Mouse (Mus musculus) forebrain, embryonic 13.5 days (tissue): ENCODE measurements around the gene Scgb1c1. TPM values are rescaled to one million over a fixed set of nuclear protein-coding genes. Genes with fewer than 3 reads are reported as not detected.
A peak's percentile ranks its signal among the peaks of the same experiment; 100 is the strongest.
"Not testable (repeated sequence)": the region's sequence is repeated elsewhere in the genome, so short reads cannot be mapped to it uniquely, and the experiment has no call there.

Experiments used
- ATAC-seq: fragments of 200-750 bp; cut with Nextera tagmentation; 2 replicates; pipeline ENCODE4 v1.8.0; 2017
- H3K27ac ChIP-seq: fragments of 300-500 bp; sonication (generic); 2 replicates; pipeline ENCODE4 v1.5.1; 2015; ENCODE audit warnings: inconsistent platforms, mild to moderate bottlenecking, moderate library complexity
- H3K27me3 ChIP-seq: fragments of 300-500 bp; sonication (generic); 2 replicates; pipeline ENCODE4 v1.6.1; 2015; ENCODE audit warnings: mild to moderate bottlenecking, inconsistent platforms
- H3K36me3 ChIP-seq: fragments of 300-500 bp; sonication (generic); 2 replicates; pipeline ENCODE4 v1.6.1; 2015; ENCODE audit warnings: mild to moderate bottlenecking, inconsistent platforms; ENCODE audit not compliant: poor library complexity, severe bottlenecking
- H3K4me1 ChIP-seq: fragments of 300-500 bp; sonication (generic); 2 replicates; pipeline ENCODE4 v1.6.1; 2015; ENCODE audit warnings: inconsistent platforms
- H3K4me2 ChIP-seq: fragments of 300-500 bp; sonication (generic); 2 replicates; pipeline ENCODE4 v1.6.1; 2015; ENCODE audit warnings: inconsistent platforms, mild to moderate bottlenecking, moderate library complexity
- H3K4me3 ChIP-seq: fragments of 300-500 bp; sonication (generic); 2 replicates; pipeline ENCODE4 v1.5.1; 2015; ENCODE audit warnings: mild to moderate bottlenecking, inconsistent platforms
- H3K9ac ChIP-seq: fragments of 300-500 bp; sonication (generic); 2 replicates; pipeline ENCODE4 v1.6.1; 2015; ENCODE audit warnings: mild to moderate bottlenecking, inconsistent platforms
- H3K9me3 ChIP-seq: fragments of 300-500 bp; sonication (generic); replicated peaks from 2 replicates; pipeline ENCODE4 v1.6.1; 2016; ENCODE audit warnings: inconsistent platforms
- WGBS: fragments of 180-500 bp; shearing (Covaris S2); methylation state at CpG from one replicate; pipeline ENCODE4 v1.1.7; 2015; 5-methylcytosine and 5-hydroxymethylcytosine counted together
- polyA plus RNA-seq: library from polyadenylated mRNA; unstranded; fragments of >200 nt; fragmentation: Nextera tagmentation; extraction: Ambion mirVana; gene quantifications from 2 replicates; pipeline ENCODE4 v1.2.1, GENCODE M21; 2015

Scgb1c1 gene
- polyA plus RNA-seq, 1 experiment from 2014 or later = not detected

DNA sequence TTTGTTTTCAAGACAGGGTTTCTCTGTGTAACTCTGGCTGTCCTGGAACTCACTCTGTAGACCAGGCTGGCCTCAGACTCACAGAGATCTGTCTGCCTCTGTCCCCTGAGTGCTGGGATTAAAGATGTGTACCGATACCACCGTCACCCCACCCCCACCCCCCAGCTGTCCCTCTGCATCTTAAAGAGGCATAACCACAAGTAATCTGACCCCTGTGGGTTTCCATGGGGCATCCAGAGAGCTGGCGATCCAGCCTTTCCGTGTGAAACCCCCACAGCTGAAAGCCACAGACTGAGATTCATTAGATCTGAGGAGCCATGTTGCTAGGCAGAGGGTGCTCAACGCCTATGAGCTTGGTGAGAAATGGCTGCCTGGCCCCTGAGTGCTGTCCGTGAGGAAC lies 14.7 kb downstream of the Scgb1c1 start:
- WGBS = 81% methylated on average over 6 of the region's 6 CpGs
- Histone ChIP-seq H3K4me2 (no peak overlapping the region), H3K27ac (no peak overlapping the region), H3K36me3 (peaks cover 66% of the 10 kb centered on the region), H3K9ac (peak overlapping the region; percentile 13; the same call in 1 of the 2 replicates), H3K27me3 (no peaks in the 10 kb centered on the region), H3K9me3 (no peaks in the 10 kb centered on the region), H3K4me1 (peaks cover 29% of the 10 kb centered on the region), H3K4me3 (no peak overlapping the region)
- no peak for ATAC-seq

GRCm38 (mm10) chr7:140860728-140861127 lies 15.4 kb downstream of the Scgb1c1 start:
- H3K27me3 ChIP-seq = no peaks in the 10 kb centered on the region
- H3K36me3 ChIP-seq = peaks cover 69% of the 10 kb centered on the region
- H3K9me3 ChIP-seq = no peaks in the 10 kb centered on the region
- WGBS = 88% methylated on average over 5 of the region's 5 CpGs
- ATAC-seq = no peak
- H3K27ac ChIP-seq = no peak overlapping the region
- no peak overlapping the region for H3K4me2 ChIP-seq
- peaks cover 21% of the 10 kb centered on the region for H3K4me1 ChIP-seq
- H3K9ac ChIP-seq = no peak overlapping the region
- H3K4me3 ChIP-seq = no peak overlapping the region

GRCm38 (mm10) chr7:140864761-140865160 lies 19.4 kb downstream of the Scgb1c1 start:
- Histone ChIP-seq H3K27me3 (no peaks in the 10 kb centered on the region), H3K4me1 (no peaks in the 10 kb centered on the region), H3K9ac (no peak overlapping the region), H3K4me3 (no peak overlapping the region), H3K36me3 (peaks cover 65% of the 10 kb centered on the region), H3K4me2 (no peak overlapping the region), H3K27ac (no peak overlapping the region; the same call in 1 of the 2 replicates), H3K9me3 (no peaks in the 10 kb centered on the region)
- ATAC-seq = no peak
- 89% methylated on average over 12 of the region's 12 CpGs for WGBS

- no peak overlapping the region for H3K27ac ChIP-seq
- H3K9ac ChIP-seq = no peak overlapping the region
- no peak overlapping the region for H3K4me3 ChIP-seq
- no peak for ATAC-seq
- no peaks in the 10 kb centered on the region for H3K27me3 ChIP-seq
- H3K36me3 ChIP-seq = peaks cover 38% of the 10 kb centered on the region
- H3K4me1 ChIP-seq = no peaks in the 10 kb centered on the region
- H3K9me3 ChIP-seq = no peaks in the 10 kb centered on the region
- no peak overlapping the region for H3K4me2 ChIP-seq
- WGBS = 89% methylated on average over 4 of the region's 4 CpGs
These were observed 28.9 kb downstream of the Scgb1c1 start for GRCm38 (mm10) chr7:140874224-140874623.

GRCm38 (mm10) chr7:140877364-140877763 lies 32.0 kb downstream of the Scgb1c1 start:
- H3K9ac ChIP-seq = no peak overlapping the region
- no peak for ATAC-seq
- peaks cover 33% of the 10 kb centered on the region for H3K36me3 ChIP-seq
- 89% methylated on average over 6 of the region's 6 CpGs for WGBS
- H3K9me3 ChIP-seq = no peaks in the 10 kb centered on the region
- H3K27ac ChIP-seq = no peak overlapping the region
- no peak overlapping the region for H3K4me2 ChIP-seq
- H3K27me3 ChIP-seq = no peaks in the 10 kb centered on the region
- no peak overlapping the region for H3K4me3 ChIP-seq
- peaks cover 7% of the 10 kb centered on the region for H3K4me1 ChIP-seq

DNA sequence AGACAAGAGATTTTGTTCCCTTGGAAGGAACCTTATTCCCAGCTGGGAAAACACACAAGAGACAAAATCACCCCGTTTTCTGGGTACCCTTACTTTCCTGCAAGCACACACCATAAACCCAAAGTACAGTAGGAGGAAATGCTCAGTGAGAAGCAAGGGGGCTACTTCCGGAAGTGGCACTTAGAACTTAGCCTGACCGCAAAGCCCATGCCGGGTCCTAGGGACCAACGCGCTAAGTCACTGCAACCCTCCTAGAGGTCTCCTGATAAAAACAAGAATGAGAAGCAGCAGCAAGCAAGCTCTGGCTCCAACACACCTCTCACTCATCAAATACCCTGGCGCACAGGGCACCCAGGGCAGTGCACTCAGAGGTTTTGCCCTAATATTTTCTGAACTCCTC lies 34.0 kb downstream of the Scgb1c1 start:
- no peak for ATAC-seq
- Histone ChIP-seq H3K4me2 (no peak overlapping the region), H3K27me3 (no peaks in the 10 kb centered on the region), H3K9ac (no peak overlapping the region), H3K27ac (no peak overlapping the region), H3K36me3 (peaks cover 35% of the 10 kb centered on the region), H3K4me3 (no peak overlapping the region), H3K9me3 (no peaks in the 10 kb centered on the region), H3K4me1 (peaks cover 22% of the 10 kb centered on the region)
- 89% methylated on average over 7 of the region's 7 CpGs for WGBS

GRCm38 (mm10) chr7:140880419-140880818 lies 35.1 kb downstream of the Scgb1c1 start:
- H3K4me1 ChIP-seq = peaks cover 22% of the 10 kb centered on the region
- no peak overlapping the region for H3K4me3 ChIP-seq
- peaks cover 33% of the 10 kb centered on the region; the same call in 1 of the 2 replicates for H3K36me3 ChIP-seq
- H3K9ac ChIP-seq = 0 out of 2 replicates have a peak overlapping the region, but pooled peaks have one; percentile 21
- WGBS = 88% methylated on average over 3 of the region's 3 CpGs
- no peaks in the 10 kb centered on the region for H3K9me3 ChIP-seq
- H3K4me2 ChIP-seq = no peak overlapping the region
- H3K27me3 ChIP-seq = no peaks in the 10 kb centered on the region
- ATAC-seq = no peak
- no peak overlapping the region for H3K27ac ChIP-seq

- Histone ChIP-seq H3K36me3 (peaks cover 29% of the 10 kb centered on the region; the same call in 1 of the 2 replicates), H3K9ac (peak overlapping the region; percentile 80), H3K4me2 (peak overlapping the region; percentile 73), H3K4me1 (peaks cover 22% of the 10 kb centered on the region), H3K27ac (no peak overlapping the region; the same call in 1 of the 2 replicates), H3K4me3 (peak overlapping the region; percentile 82), H3K27me3 (no peaks in the 10 kb centered on the region), H3K9me3 (no peaks in the 10 kb centered on the region)
- WGBS = 24% methylated on average over 8 of the region's 8 CpGs
- ATAC-seq = no peak
These were observed 35.6 kb downstream of the Scgb1c1 start for GRCm38 (mm10) chr7:140880865-140881515.

- WGBS = under 1% methylated on average over 58 of the region's 59 CpGs
- no peaks in the 10 kb centered on the region for H3K27me3 ChIP-seq
- peak within 1 kb of the TSS; percentile 73 for H3K4me2 ChIP-seq
- peak within 1 kb of the TSS; percentile 80 for H3K9ac ChIP-seq
- peak within 1 kb of the TSS; percentile 82 for H3K4me3 ChIP-seq
- H3K27ac ChIP-seq = peak within 1 kb of the TSS; percentile 83
- ATAC-seq = peak; percentile 97
- H3K9me3 ChIP-seq = no peaks in the 10 kb centered on the region
- H3K4me1 ChIP-seq = peaks cover 22% of the 10 kb centered on the region
- H3K36me3 ChIP-seq = peaks cover 31% of the 10 kb centered on the region
These were observed 36.5 kb downstream of the Scgb1c1 start, which contains the start of the genes Psmd13 and Sirt3 for GRCm38 (mm10) chr7:140881696-140882468. Psmd13 (plus strand) TSS chr7:140881968. Sirt3 (minus strand) TSS chr7:140882309.

GRCm38 (mm10) chr7:140882469-140882803 lies 37.1 kb downstream of the Scgb1c1 start:
- Histone ChIP-seq H3K27ac (peak overlapping the region; percentile 83; the same call in 1 of the 2 replicates), H3K4me2 (peak overlapping the region; percentile 73), H3K4me3 (peak overlapping the region; percentile 82), H3K4me1 (peaks cover 22% of the 10 kb centered on the region), H3K27me3 (no peaks in the 10 kb centered on the region), H3K36me3 (peaks cover 32% of the 10 kb centered on the region), H3K9ac (peak overlapping the region; percentile 80), H3K9me3 (no peaks in the 10 kb centered on the region)
- WGBS = under 1% methylated on average over 12 of the region's 12 CpGs
- no peak for ATAC-seq

DNA sequence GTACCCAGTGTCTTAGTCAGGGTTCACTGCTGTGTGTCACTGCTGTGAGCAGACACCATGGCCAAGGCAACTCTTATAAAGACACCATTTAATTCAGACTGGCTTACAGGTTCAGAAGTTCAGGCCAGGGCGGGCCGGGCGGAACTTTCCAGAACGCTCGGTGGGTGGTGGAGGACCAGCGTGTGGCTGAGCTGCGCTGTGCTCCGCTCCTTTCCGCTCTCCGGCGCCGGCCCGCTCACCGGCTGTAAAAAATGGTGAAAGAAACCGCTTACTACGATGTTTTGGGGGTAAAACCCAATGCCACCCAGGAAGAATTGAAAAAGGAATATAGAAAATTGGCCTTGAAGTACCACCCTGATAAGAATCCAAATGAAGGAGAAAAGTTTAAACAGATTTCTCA lies 45.3 kb downstream of the Scgb1c1 start:
- H3K4me2 ChIP-seq, ATAC-seq, H3K4me1 ChIP-seq, H3K9me3 ChIP-seq, H3K9ac ChIP-seq, H3K4me3 ChIP-seq, H3K27me3 ChIP-seq, H3K27ac ChIP-seq: not testable (repeated sequence)
- 96% methylated on average over 16 of the region's 16 CpGs for WGBS
- H3K36me3 ChIP-seq = peaks cover 80% of the 10 kb centered on the region

- no peaks in the 10 kb centered on the region for H3K9me3 ChIP-seq
- no peak overlapping the region for H3K4me3 ChIP-seq
- H3K4me1 ChIP-seq = no peaks in the 10 kb centered on the region
- no peak for ATAC-seq
- no peak overlapping the region for H3K4me2 ChIP-seq
- H3K36me3 ChIP-seq = peaks cover 82% of the 10 kb centered on the region
- no peak overlapping the region for H3K27ac ChIP-seq
- no peaks in the 10 kb centered on the region for H3K27me3 ChIP-seq
- no peak overlapping the region for H3K9ac ChIP-seq
- 87% methylated on average over 7 of the region's 7 CpGs for WGBS
These were observed 48.7 kb downstream of the Scgb1c1 start for GRCm38 (mm10) chr7:140894031-140894430.
